Mouse (Mus musculus): ENCODE measurements around the gene Pgpep1.

DNA sequence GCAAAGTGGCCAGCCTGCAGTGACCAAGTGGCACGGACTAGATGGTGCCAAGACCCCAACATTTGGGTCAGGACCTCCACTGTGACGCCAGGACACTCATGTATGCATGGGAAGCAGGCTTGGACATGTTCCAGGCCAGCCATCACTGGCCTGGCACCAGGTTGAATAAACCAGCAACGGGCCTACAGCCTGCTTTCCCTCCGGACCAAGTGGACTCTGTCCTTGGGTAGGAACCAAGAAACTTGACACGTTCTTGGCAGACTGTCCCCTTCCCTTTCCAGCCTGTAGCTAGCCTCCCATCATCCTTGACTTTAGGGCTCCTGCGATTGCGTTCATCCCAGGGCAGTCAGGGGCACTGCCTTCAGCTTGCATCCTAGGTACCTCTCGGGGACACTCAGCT, 27.4 kb upstream of the Pgpep1 start:
- TF ChIP-seq CTCF (IDR thresholded peaks at IDR 0.05; ENCODE audit: control insufficient read depth, insufficient read depth, low read length) (no peak), POLR2A (IDR thresholded peaks at IDR 0.05; ENCODE audit: borderline replicate concordance, control insufficient read depth, low read depth, low read length) (no peak)

All from bone marrow, adult 2 months (tissue).